Mouse (Mus musculus): ENCODE data around the gene Aox4.

Gene Aox4

DNA sequence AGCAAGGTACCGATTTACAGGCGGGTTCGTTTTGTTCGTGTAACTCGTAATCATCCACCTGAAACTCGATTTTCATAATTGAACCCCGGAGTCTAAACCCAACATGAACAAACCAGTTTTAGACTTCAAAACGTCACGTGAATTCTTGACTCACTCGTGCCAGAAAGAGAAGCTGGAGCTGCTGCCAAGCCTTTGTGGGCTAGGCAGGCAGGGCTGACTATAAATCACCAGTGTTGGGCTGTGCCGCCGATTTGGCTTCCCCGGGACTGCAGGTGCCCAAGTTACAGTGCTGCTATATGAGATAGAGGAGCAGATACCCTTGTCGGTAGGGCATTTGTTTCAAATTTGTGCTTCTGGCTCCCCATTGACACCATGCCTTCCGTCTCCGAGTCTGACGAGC, at the start of gene Aox4:
Gene Aox4 (plus strand): TSS at position 195 of the 400 bp plus-strand sequence.
- POLR2A ChIA-PET, result interaction anchor here in 1 of 4 experiments (0.6 kb wide), 1 partner anchor 12 kb away, joined by 3 read pairs; no protein-coding TSS in a partner anchor
- CTCF ChIA-PET, result no interaction called here

DNA sequence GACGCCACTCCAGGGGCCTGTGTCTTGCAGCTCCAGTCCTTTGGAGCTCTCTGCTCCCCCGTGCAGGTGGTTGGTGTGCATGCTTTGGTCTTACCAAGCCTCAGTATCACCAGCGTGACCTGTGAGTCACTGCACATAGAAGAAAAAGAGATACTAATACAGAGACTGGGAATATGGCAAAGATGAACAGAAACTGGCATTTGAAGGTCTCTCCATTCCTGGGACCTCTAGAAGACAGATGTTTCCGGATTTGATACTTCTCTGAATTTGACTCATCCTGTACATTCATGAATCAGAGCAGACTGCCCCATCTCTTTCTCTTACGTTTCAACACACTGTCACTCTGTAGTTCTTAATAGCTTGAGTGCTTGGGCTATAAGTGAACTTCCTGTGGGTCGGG, 40.3 kb upstream of the Aox4 start:
- CTCF ChIA-PET, result interaction anchor here in 1 of 4 experiments (0.5 kb wide), 1 partner anchor 126 kb away, joined by 3 read pairs; no protein-coding TSS in a partner anchor
- POLR2A ChIA-PET, result no interaction called here

DNA sequence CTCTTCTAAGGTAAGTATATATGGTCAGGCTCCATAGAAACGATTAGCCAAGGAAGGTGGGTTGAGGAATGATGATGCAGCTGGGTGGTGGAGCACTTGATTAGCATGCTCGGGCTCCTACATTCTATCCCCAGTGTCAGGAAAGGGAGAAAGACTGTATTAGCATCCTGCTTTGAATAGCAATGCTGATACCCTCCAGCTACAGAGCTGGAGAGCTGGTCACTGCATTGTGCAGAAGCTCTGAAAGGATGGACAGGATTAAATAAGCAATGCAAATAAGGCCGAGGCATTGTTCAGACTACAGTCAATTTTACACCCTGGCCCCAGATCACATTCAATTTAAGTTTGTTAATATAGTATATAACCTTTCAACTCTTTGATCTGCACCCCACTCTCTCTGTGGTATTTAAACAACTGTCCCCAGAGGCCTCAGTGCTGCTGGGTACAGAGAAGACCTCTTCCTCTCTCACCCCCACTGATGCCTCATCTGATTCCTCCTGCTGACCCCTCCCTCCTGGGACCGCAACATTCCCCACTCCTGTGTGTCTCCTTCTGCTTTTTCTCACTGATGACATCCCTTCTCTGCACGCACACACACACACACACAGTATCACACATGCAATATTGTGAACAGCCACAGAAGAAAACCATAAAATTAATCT, 21.6 kb upstream of the Aox4 start:
- CTCF ChIA-PET, result interaction anchor here in 1 of 4 experiments (0.5 kb wide), 1 partner anchor 41 kb away, joined by 7 read pairs; no protein-coding TSS in a partner anchor
- POLR2A ChIA-PET, result interaction anchor here in 1 of 4 experiments (0.7 kb wide), 1 partner anchor 235 kb away, joined by 3 read pairs; the partner anchor contains the start of gene Clk1

DNA sequence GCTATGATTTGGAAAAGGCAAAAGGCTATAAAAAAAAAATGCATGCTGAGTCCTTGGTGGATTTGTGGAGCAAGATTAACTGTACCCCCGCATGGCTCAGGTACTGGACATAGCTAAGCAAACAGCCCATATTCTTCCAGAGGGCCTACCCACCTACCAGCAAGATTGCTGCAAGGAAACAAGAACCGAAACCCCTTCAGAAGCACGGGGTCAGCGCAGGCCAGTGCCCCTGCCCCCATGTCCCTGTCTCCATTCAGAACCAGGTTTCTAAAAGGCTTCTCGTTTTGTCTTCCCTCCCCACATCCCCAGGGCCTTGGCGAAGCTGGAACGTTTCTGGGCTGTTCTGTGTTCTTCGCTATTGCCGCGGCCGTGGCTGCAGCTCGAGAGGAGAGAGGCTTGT, 15.9 kb upstream of the Aox4 start:
- POLR2A ChIA-PET, result interaction anchor here in 1 of 4 experiments (1.2 kb wide), 1 partner anchor 10 kb away, joined by 3 read pairs; no protein-coding TSS in a partner anchor

DNA sequence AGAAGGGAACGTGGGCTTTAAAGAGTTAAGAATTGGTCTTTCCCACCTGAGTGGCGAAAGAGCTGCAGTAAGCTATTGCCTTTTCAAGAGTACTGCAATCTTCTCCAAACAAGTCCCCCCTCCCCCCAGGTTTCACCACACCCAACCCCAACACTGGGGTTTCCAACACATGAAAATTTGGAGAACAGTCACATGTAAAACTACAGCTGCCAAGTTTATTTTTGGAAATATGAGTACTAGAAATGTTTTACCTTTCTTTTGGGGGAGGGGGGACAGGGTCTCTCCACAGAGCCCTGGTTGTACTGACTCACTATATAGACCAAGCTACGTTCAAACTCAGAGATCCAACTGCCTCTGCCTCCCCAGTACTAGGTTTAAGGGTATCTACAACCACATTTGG, 15.2 kb upstream of the Aox4 start:
- CTCF ChIA-PET, result interaction anchor here in 1 of 4 experiments (1.2 kb wide), 1 partner anchor 38 kb away, joined by 3 read pairs; no protein-coding TSS in a partner anchor
- POLR2A ChIA-PET, result interaction anchor here in 2 of 4 experiments (0.6 to 1.2 kb wide), 3 partner anchors 9 to 43 kb away, joined by 3 to 4 read pairs (median 3); no protein-coding TSS in a partner anchor

More for the DNA sequence above, 15.9 kb upstream of the Aox4 start:
- CTCF ChIA-PET, result no interaction called here

DNA sequence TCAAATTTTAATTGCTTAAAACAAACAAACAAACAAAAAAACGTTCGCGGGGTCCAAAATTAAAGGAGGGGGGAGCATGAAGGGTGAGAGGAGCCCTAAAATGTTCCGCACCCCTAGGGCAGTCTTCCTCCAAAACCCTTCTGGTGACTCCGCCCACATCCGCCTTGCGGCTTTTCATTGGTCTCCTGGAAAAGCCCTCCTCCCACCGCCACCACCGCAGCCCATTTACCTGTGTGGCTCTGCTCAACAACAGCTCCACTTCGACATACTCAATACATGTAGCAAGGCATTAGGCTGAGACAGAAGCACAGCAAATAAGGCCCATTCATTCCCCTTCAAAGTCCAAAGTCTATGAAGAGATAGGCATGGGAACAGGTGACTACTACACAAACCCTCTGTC, 14.7 kb upstream of the Aox4 start:
- ChIA-PET POLR2A (interaction anchor here in 2 of 4 experiments (0.6 to 0.9 kb wide), 2 partner anchors 10 to 42 kb away, joined by 3 to 4 read pairs; no protein-coding TSS in a partner anchor), CTCF (interaction anchor here in 1 of 4 experiments (1.2 kb wide), 1 partner anchor 38 kb away, joined by 3 read pairs; no protein-coding TSS in a partner anchor)

DNA sequence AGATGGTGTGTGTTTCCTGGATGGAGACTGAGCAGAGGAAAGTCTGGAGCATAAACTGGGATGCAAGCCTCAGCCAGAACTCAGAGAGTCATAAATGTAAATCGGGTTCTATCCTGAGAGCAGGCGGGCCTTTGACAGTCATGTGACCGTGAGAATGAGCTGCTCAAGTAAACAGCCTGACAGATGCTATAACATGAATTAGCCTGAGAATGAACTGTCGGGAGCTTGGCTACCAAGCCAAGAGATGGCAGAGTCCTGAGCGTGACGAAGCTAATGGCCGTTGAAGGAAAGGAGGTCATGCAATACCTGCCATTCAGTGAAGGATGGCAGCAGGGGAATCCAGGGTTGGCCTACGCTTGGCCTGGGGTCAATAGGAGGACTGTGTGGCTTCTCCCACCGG, 13.2 kb upstream of the Aox4 start:
- ChIA-PET CTCF (no interaction called here), POLR2A (no interaction called here)

DNA sequence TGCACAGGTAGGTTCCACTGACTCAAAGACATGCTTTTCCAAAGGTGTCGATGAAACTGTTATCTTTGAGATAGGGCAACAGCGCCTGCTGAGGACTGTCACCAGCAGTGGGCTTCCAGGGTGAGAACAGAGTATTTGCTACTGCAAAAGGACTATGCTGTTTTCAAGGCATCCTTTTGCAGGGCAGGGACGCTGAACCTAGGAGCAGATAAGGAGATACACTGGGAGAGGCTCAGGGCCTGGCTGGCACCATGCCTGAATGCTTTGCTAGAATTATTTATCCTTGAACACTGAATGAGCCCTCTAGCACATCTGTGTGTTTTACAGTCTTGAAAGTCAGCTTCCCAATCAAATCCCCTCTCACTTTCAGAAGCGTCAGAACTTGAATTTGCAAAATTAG, 11.8 kb upstream of the Aox4 start:
- ChIA-PET CTCF (no interaction called here), POLR2A (interaction anchor here in 1 of 4 experiments (0.6 to 1.0 kb wide), 2 partner anchors 56 to 174 kb away, joined by 3 read pairs; no protein-coding TSS in a partner anchor)

DNA sequence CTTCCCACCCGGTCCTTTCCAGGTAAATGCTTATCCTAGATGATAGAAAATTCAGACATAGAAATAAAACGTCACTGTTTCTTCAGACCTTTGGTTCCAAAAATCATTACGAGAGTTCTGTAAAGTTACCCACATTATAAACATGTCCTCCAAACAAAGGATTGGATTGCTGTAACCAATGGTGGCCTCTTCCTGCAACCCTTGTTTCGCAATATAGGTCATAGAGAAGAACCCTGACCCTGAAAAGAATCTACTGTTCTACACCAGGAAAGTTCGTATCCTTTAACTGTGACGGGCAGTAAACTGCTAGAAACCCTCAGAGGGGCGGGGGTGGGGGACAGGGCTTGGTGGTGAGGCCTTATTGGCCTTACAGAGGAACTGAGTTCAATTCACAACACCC, 2.6 kb downstream of the Aox4 start:
- ChIA-PET CTCF (no interaction called here), POLR2A (no interaction called here)

DNA sequence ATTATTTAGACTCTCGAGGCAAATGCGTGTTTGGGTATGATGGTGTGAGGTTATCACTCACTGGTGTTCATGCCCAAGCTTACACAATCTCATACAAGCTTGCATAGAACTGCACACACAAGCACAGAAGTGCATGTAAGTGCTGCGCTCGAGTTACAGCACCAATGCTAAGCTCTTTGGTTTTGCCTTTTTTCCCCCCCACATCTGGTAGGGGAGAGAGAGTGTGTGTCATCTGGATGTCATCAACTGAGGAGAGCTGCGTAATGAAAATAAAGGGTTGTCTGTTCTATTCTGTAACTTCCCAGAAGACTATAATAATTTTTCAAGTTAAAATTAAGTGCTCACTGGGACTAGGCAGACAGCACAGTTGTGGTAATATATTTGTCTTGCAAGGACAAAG, 3.6 kb downstream of the Aox4 start:
- POLR2A ChIA-PET, result no interaction called here
- CTCF ChIA-PET, result no interaction called here

DNA sequence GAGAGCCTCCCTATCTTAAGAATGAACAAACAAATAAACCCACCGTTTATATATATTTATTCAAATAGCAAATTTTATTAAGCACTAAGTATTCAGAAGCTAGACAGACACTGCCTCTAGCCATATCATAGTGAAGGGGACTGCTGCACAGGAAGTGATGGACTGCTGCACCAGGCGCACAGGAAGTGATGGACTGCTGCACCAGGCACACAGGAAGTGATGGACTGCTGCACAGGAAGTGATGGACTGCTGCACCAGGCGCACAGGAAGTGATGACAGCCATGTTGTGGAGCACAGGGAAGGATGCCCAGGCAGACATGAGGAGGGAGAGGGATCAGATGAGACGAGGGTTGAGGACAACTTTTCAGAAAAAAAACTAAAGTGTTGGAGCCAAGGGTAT, 5.2 kb downstream of the Aox4 start:
- POLR2A ChIA-PET, result no interaction called here

DNA sequence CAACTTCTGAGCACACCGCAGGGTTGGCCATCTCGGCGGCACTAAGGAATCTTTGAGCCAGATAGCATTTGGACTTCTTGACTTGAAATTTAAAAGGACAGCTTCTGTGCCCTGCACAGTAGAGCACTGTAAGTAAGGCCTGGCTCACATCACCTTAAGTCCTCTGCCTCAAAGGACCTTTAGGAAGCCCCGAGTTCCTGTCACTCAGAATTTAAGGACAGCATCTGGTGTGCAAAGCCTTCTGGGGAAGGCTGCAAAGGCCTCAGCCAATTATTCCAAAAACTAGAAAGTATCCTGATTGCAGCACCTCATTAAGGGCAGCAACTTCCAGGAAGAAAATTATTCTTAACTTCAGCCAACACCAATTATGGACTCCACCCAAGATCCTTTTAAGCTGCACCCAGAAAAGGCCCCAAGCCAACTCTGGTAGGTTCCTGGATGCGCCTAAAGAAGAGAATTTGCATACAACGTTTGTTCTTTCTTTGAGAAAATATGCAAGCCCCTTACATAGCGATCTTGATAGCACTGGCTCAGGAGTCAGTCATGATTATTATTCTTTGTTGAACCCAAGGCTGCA, 5.8 kb downstream of the Aox4 start:
- POLR2A ChIA-PET, result no interaction called here
- CTCF ChIA-PET, result no interaction called here

More for the DNA sequence above, 5.2 kb downstream of the Aox4 start:
- CTCF ChIA-PET, result interaction anchor here in 1 of 4 experiments (0.6 kb wide), 1 partner anchor 22 kb away, joined by 3 read pairs; no protein-coding TSS in a partner anchor

DNA sequence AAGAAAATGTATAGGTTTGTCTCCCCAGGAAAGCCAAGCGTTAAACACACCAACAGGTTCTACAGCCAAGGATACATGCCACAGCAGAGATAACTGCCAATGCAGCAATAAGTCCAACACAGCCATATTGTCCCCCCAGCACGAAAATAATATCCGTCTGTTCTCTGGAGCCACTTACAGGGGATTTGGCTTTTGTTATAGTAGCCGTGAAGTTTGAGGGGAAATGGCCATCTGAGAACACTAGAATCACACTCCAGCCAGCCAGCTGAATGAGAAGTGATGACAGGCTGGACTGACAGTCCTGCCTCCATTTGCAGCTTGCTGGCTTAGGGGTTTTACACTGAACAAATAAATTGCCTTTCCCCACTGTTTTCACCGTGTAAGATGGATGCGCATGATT, 10.9 kb downstream of the Aox4 start:
- CTCF ChIA-PET, result interaction anchor here in 2 of 4 experiments (0.6 to 0.7 kb wide), 2 partner anchors 64 to 442 kb away, joined by 3 to 5 read pairs; no protein-coding TSS in a partner anchor
- POLR2A ChIA-PET, result no interaction called here

DNA sequence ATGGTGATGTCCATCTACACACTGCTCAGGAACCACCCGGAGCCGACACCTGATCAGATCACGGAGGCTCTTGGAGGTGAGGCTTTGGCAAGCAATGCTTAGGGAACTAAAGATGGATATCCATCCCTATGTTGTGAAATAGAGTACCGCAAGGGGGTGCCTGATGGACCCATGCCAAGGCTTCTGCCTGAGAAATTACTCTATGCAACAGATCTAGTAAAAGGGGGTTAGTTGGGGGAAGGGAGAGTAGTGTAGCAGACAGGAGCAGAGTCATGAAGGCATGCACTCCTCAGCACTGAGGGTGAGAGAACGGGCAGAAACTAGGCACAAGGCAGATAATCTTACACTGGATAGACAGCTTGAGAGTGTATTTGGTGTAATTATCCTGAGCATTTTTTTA, 11.7 kb downstream of the Aox4 start:
- CTCF ChIA-PET, result no interaction called here
- POLR2A ChIA-PET, result no interaction called here

DNA sequence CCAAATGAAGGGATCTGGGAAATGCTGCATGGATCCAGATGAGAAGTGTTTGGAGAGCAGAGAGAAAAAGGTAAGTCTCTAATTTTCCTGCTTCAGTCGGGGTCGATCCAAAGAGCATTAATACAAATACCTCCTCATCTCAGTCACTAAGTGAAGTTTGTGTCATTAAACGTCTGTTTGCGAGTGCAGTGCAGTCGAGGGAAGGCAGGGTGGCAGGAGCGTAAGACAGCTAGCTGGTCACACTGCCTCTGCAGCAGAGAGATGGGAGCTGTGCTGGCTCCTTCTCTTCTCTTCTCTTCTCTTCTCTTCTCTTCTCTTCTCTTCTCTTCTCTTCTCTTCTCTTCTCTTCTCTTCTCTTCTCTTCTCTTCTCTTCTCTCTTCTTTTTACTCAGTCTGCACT, 17.9 kb downstream of the Aox4 start:
- CTCF ChIA-PET, result interaction anchor here in 1 of 4 experiments (0.6 kb wide), 1 partner anchor 933 kb away, joined by 5 read pairs; no protein-coding TSS in a partner anchor
- POLR2A ChIA-PET, result no interaction called here

DNA sequence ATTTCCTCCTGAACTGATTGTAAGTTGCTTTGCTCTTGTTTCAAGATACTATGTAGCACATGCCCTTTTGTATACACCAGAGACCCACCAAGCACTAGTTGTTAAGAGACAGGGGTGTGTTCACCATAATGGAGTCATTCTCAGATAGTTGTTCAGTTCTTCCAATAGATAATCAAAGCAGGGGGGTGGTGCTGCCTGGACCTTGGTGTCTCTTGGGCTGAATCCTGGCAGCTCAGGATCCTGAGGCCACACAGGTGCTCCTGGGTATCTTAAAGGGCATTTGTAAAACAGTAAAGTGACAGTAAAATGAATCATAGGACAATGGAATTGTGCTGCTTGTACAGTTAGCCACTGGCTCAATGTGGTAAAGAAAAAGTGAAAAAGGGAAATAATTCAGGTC, 18.7 kb downstream of the Aox4 start:
- POLR2A ChIA-PET, result no interaction called here
- CTCF ChIA-PET, result no interaction called here

DNA sequence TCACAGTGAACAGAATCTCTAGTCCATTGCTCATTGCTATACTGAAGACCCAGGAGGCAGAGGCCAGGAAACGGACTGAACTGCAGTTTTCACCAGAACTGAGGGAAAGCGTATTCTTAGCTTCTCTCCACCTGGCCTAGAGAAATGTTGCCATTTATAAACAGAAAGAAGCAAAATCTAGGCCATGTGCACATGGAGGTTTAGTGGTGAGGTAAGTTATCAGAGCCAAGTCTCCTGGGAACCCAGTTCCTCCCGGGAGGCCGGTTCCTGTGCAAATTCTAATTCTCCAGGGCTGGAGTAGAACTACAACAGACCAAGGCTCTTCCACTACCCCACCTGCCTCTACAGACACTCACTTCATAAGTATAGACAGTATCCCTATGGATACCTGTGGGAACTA, 19.6 kb downstream of the Aox4 start:
- ChIA-PET POLR2A (interaction anchor here in 1 of 4 experiments (0.5 kb wide), 1 partner anchor 15 kb away, joined by 5 read pairs; no protein-coding TSS in a partner anchor), CTCF (interaction anchor here in 1 of 4 experiments (0.7 kb wide), 2 partner anchors 41 to 854 kb away, joined by 7 to 9 read pairs; no protein-coding TSS in a partner anchor)

DNA sequence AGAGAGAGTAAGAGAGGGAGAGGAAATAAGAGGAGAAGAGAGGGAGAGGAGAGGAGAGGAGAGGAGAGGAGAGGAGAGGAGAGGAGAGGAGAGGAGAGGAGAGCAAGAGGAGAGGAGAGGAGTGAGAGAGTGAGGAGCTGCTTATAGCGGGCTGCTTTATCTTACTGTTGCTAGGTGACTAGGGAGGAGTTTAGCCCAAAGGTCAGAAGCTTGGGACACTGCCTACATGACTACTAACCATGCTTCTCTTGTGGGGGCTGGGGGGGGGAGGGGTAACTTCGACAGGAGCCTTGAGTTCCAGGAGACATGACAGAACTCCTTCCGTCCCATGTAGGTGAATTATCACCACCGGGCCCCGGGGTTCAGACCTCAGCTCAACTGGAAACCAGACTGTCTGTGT, 20.3 kb downstream of the Aox4 start:
- ChIA-PET CTCF (interaction anchor here (0.6 to 1.0 kb wide), 5 partner anchors 10 to 1612 kb away, joined by 3 to 9 read pairs (median 6); no protein-coding TSS in a partner anchor), POLR2A (interaction anchor here in 2 of 4 experiments (0.6 to 0.7 kb wide), 4 partner anchors 66 to 1454 kb away, joined by 3 to 9 read pairs (median 4); no protein-coding TSS in a partner anchor)

DNA sequence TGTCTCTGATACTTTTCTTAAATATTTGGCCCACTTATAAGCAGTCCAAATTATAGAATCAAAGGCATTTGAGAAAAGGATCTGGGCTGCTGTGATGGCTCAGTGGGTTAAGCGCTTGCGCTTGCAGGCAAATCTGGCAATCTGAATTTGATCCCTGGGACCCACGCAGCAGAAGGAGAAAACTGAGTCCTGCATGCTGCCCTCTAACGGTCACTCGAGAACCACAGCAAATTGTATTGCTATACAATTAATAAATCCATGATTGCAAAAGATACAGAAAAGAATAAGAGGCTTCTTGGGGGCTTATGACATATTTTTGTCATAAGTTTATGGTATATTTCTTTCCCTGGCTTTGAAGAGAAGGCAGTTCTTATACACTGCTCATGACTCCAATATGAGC, 25.2 kb downstream of the Aox4 start:
- POLR2A ChIA-PET, result no interaction called here
- CTCF ChIA-PET, result interaction anchor here in 1 of 4 experiments (1.1 kb wide), 1 partner anchor 166 kb away, joined by 3 read pairs; no protein-coding TSS in a partner anchor

Measured in embryonic stem cell, embryonic (primary cell).